Mouse (Mus musculus) heart, postnatal 0 days (tissue): Measurements from ENCODE around the gene Zfp708. TPM values are rescaled to one million over a fixed set of nuclear protein-coding genes. Genes with fewer than 3 reads are reported as not detected.
"Not testable (repeated sequence)": the region's sequence is repeated elsewhere in the genome, so short reads cannot be mapped to it uniquely, and the experiment has no call there.

Source experiments
- ATAC-seq: fragments of 200-750 bp; cut with Nextera tagmentation; 2 replicates; pipeline ENCODE4 v1.8.0; 2017; ENCODE audit warnings: low read depth, moderate number of reproducible peaks, moderate library complexity; ENCODE audit not compliant: insufficient read depth
- DNase-seq: peaks from one replicate; pipeline ENCODE4 v3.0.0-alpha.2; 2016; ENCODE audit warnings: low spot score
- H3K27ac ChIP-seq: fragments of 300-500 bp; sonication (generic); 2 replicates; pipeline ENCODE4 v1.5.1; 2014; ENCODE audit warnings: low read depth, mild to moderate bottlenecking
- H3K27me3 ChIP-seq: fragments of 300-500 bp; sonication (generic); 2 replicates; pipeline ENCODE4 v1.6.1; 2014; ENCODE audit warnings: low read length, mixed read lengths; ENCODE audit not compliant: control insufficient read depth, insufficient read depth
- H3K36me3 ChIP-seq: fragments of 300-500 bp; sonication (generic); replicated peaks from 2 replicates; pipeline ENCODE4 v1.6.1; 2014; ENCODE audit warnings: low read length, mixed read lengths; ENCODE audit not compliant: control insufficient read depth, insufficient read depth
- H3K4me1 ChIP-seq: fragments of 300-500 bp; sonication (generic); 2 replicates; pipeline ENCODE4 v1.6.1; 2014; ENCODE audit warnings: antibody characterized with exemption; ENCODE audit not compliant: control insufficient read depth, insufficient read depth
- H3K4me2 ChIP-seq: fragments of 300-500 bp; sonication (generic); 2 replicates; pipeline ENCODE4 v1.6.1; 2014; ENCODE audit warnings: low read depth, mild to moderate bottlenecking, low read length, moderate library complexity
- H3K4me3 ChIP-seq: fragments of 300-500 bp; sonication (generic); 2 replicates; pipeline ENCODE4 v1.5.1; 2014; ENCODE audit warnings: low read depth, low read length
- H3K9ac ChIP-seq: fragments of 300-500 bp; sonication (generic); replicated peaks from 2 replicates; pipeline ENCODE4 v1.6.1; 2014; ENCODE audit warnings: low read depth, low read length, mixed read lengths
- H3K9me3 ChIP-seq: fragments of 300-500 bp; sonication (generic); replicated peaks from 2 replicates; pipeline ENCODE4 v1.6.1; 2016; ENCODE audit warnings: low read length; ENCODE audit not compliant: control insufficient read depth
- CTCF ChIP-seq: IDR thresholded peaks from 2 replicates; pipeline ENCODE4 v1.5.1; 2016; ENCODE audit warnings: antibody characterized with exemption, control low read depth, low read depth
- EP300 ChIP-seq: IDR thresholded peaks from 2 replicates; pipeline ENCODE4 v1.6.1; 2016; ENCODE audit warnings: antibody characterized with exemption, low read depth
- WGBS: fragments of 180-500 bp; shearing (Covaris S2); extraction: QIAGEN DNeasy Blood & Tissue Kit; methylation state at CpG from one replicate; pipeline ENCODE4 v1.1.7; 2014; 5-methylcytosine and 5-hydroxymethylcytosine counted together
- polyA plus RNA-seq: library from polyadenylated mRNA; unstranded; fragments of >200 nt; fragmentation: Nextera tagmentation; extraction: Ambion mirVana; gene quantifications from 2 replicates; pipeline ENCODE4 v1.2.1, GENCODE M21; 2015
- total RNA-seq: library from RNA; depleted of rRNA; stranded (reverse); fragments of >200 nt; gene quantifications from 2 replicates; pipeline ENCODE4 v1.2.3, GENCODE M21; 2014; ENCODE audit warnings: low replicate concordance; rRNA removed

Gene Zfp708
- total RNA-seq (2.8 TPM in 1 of 2 replicates, not detected in the other), polyA plus RNA-seq (2.4 and 2.6 TPM in 2 replicates)

- H3K27ac ChIP-seq: no peak within 1 kb of the TSS
- no peak for DNase-seq
- H3K4me3 ChIP-seq: no peak within 1 kb of the TSS
- WGBS: 84% methylated on average over 10 of the region's 10 CpGs
- TF ChIP-seq EP300 (no peak), CTCF (no peak)
- H3K9ac ChIP-seq: no peak within 1 kb of the TSS
- H3K9me3 ChIP-seq: no peaks in the 10 kb centered on the region
- no peak within 1 kb of the TSS for H3K4me2 ChIP-seq
- H3K27me3 ChIP-seq: no peaks in the 10 kb centered on the region
- H3K4me1 ChIP-seq: no peaks in the 10 kb centered on the region
- ATAC-seq: no peak
- peaks cover 7% of the 10 kb centered on the region; the same call in 1 of the 2 replicates for H3K36me3 ChIP-seq
Measured at GRCm38 (mm10) chr13:67097876-67098275, at the start of gene Zfp708. Zfp708 (minus strand) TSS chr13:67097976.

- ATAC-seq (peak; percentile 95), DNase-seq (peak; percentile 89)
- H3K4me1 ChIP-seq: peaks cover 5% of the 10 kb centered on the region; the same call in 1 of the 2 replicates
- H3K27ac ChIP-seq: peak overlapping the region; percentile 75
- H3K9ac ChIP-seq: peak overlapping the region; percentile 68
- H3K4me2 ChIP-seq: peak overlapping the region; percentile 70
- H3K36me3 ChIP-seq: no peaks in the 10 kb centered on the region
- H3K9me3 ChIP-seq: no peaks in the 10 kb centered on the region
- no peak for TF ChIP-seq CTCF
- TF ChIP-seq EP300: no peak
- 1% methylated on average over 18 of the region's 18 CpGs for WGBS
- no peaks in the 10 kb centered on the region for H3K27me3 ChIP-seq
- peak overlapping the region; percentile 80 for H3K4me3 ChIP-seq
Measured at GRCm38 (mm10) chr13:67128038-67128721, 30.4 kb upstream of the Zfp708 start.

- DNase-seq, ATAC-seq, H3K9me3 ChIP-seq, H3K4me1 ChIP-seq, H3K27ac ChIP-seq, H3K36me3 ChIP-seq, H3K9ac ChIP-seq, H3K27me3 ChIP-seq: not testable (repeated sequence)
- H3K4me3 ChIP-seq: peak overlapping the region; percentile 80; the same call in 1 of the 2 replicates
- H3K4me2 ChIP-seq: peak overlapping the region; percentile 70
- 71% methylated on average over 10 of the region's 10 CpGs for WGBS
Measured at GRCm38 (mm10) chr13:67127507-67127906, 29.7 kb upstream of the Zfp708 start.

- H3K9me3 ChIP-seq: no peaks in the 10 kb centered on the region
- ATAC-seq (no peak), DNase-seq (no peak)
- H3K4me3 ChIP-seq: no peak overlapping the region
- H3K9ac ChIP-seq: no peak overlapping the region
- H3K27me3 ChIP-seq: no peaks in the 10 kb centered on the region
- no peak for TF ChIP-seq EP300
- no peak for TF ChIP-seq CTCF
- H3K4me1 ChIP-seq: peaks cover 5% of the 10 kb centered on the region; the same call in 1 of the 2 replicates
- no peak overlapping the region for H3K27ac ChIP-seq
- H3K36me3 ChIP-seq: no peaks in the 10 kb centered on the region
- no peak overlapping the region for H3K4me2 ChIP-seq
- 83% methylated on average over 1 of the region's 1 CpGs for WGBS
Measured at GRCm38 (mm10) chr13:67124460-67124859, 26.7 kb upstream of the Zfp708 start.

- H3K4me2 ChIP-seq, ATAC-seq, H3K9me3 ChIP-seq, H3K9ac ChIP-seq, DNase-seq, H3K27me3 ChIP-seq, H3K27ac ChIP-seq, H3K4me3 ChIP-seq, H3K36me3 ChIP-seq, H3K4me1 ChIP-seq: not testable (repeated sequence)
Measured at GRCm38 (mm10) chr13:67121360-67121759, 23.6 kb upstream of the Zfp708 start, which contains the start of gene Zfp759. Zfp759 (plus strand) TSS chr13:67121660.

GRCm38 (mm10) chr13:67116163-67116562 lies 18.4 kb upstream of the Zfp708 start, which contains the start of gene Rslcan18:
Rslcan18 (minus strand) TSS chr13:67116263.
- not testable (repeated sequence) for H3K27ac ChIP-seq, ATAC-seq, H3K4me3 ChIP-seq, H3K4me1 ChIP-seq, H3K9ac ChIP-seq, H3K27me3 ChIP-seq, DNase-seq, H3K36me3 ChIP-seq, H3K9me3 ChIP-seq, H3K4me2 ChIP-seq
- WGBS: 79% methylated on average over 8 of the region's 8 CpGs
